Mouse (Mus musculus) kidney, embryonic 16.5 days (tissue): Measurements from ENCODE around the gene Srpr. TPM values are rescaled to one million over a fixed set of nuclear protein-coding genes. Genes with fewer than 3 reads are reported as not detected.

ENCODE experiments used
- ATAC-seq: fragments of 200-750 bp; cut with Nextera tagmentation; 2 replicates; pipeline ENCODE4 v1.8.0; 2017; ENCODE audit warnings: moderate TSS enrichment; ENCODE audit not compliant: low FRiP score, low TSS enrichment
- H3K27ac ChIP-seq: fragments of 300-500 bp; sonication (generic); 2 replicates; pipeline ENCODE4 v1.5.1; 2014; ENCODE audit warnings: low read length
- H3K27me3 ChIP-seq: fragments of 300-500 bp; sonication (generic); 2 replicates; pipeline ENCODE4 v1.6.1; 2014; ENCODE audit warnings: low read length, control low read depth, mixed read lengths; ENCODE audit not compliant: insufficient read depth
- H3K36me3 ChIP-seq: fragments of 300-500 bp; sonication (generic); 2 replicates; pipeline ENCODE4 v1.6.1; 2014; ENCODE audit warnings: low read length, control low read depth, mixed read lengths; ENCODE audit not compliant: insufficient read depth
- H3K4me1 ChIP-seq: fragments of 300-500 bp; sonication (generic); 2 replicates; pipeline ENCODE4 v1.6.1; 2014; ENCODE audit warnings: low read length, control low read depth, mixed read lengths; ENCODE audit not compliant: insufficient read depth
- H3K4me2 ChIP-seq: fragments of 300-500 bp; sonication (generic); replicated peaks from 2 replicates; pipeline ENCODE4 v1.6.1; 2014; ENCODE audit warnings: low read depth, low read length
- H3K4me3 ChIP-seq: fragments of 300-500 bp; sonication (generic); 2 replicates; pipeline ENCODE4 v1.5.1; 2014; ENCODE audit warnings: mild to moderate bottlenecking, low read length
- H3K9ac ChIP-seq: fragments of 300-500 bp; sonication (generic); replicated peaks from 2 replicates; pipeline ENCODE4 v1.6.1; 2014; ENCODE audit warnings: low read length
- H3K9me3 ChIP-seq: fragments of 300-500 bp; sonication (generic); 2 replicates; pipeline ENCODE4 v1.6.1; 2016; ENCODE audit warnings: low read length, control low read depth
- WGBS: fragments of 180-500 bp; shearing (Covaris S2); extraction: QIAGEN DNeasy Blood & Tissue Kit; methylation state at CpG from one replicate; pipeline ENCODE4 v1.1.7; 2014; 5-methylcytosine and 5-hydroxymethylcytosine counted together
- polyA plus RNA-seq: library from polyadenylated mRNA; unstranded; fragments of >200 nt; fragmentation: Nextera tagmentation; extraction: Ambion mirVana; gene quantifications from 2 replicates; pipeline ENCODE4 v1.2.1, GENCODE M21; 2015

Gene Srpr
- polyA plus RNA-seq, 1 experiment from 2014 or later: 130 TPM

DNA sequence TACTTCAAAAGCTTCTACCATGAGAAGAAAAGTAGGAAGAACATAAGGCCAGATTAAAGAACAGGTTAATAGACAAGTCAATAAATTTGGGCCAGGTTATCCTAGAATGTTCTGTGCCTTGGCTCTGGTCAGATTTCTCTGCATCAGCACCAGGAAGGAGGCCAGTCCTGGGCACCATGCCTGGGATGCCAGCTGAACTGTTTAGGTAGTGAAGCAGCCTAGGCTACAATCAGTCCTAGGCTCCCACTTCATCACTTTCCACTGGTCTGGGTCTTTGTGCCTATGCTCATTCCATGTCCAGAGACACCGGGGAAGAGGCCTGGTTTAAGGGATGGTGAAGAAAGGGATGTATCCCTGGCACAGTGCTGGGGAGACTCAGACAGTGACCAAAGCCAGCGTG, 4.4 kb downstream of the Srpr start:
- Histone ChIP-seq H3K27me3 (no peaks in the 10 kb centered on the region), H3K4me3 (no peak overlapping the region), H3K4me2 (no peak overlapping the region), H3K27ac (no peak overlapping the region), H3K9ac (no peak overlapping the region), H3K36me3 (peaks cover 39% of the 10 kb centered on the region), H3K4me1 (peaks cover 9% of the 10 kb centered on the region; the same call in 1 of the 2 replicates), H3K9me3 (no peaks in the 10 kb centered on the region)
- no peak for ATAC-seq
- 92% methylated on average over 2 of the region's 2 CpGs for WGBS

DNA sequence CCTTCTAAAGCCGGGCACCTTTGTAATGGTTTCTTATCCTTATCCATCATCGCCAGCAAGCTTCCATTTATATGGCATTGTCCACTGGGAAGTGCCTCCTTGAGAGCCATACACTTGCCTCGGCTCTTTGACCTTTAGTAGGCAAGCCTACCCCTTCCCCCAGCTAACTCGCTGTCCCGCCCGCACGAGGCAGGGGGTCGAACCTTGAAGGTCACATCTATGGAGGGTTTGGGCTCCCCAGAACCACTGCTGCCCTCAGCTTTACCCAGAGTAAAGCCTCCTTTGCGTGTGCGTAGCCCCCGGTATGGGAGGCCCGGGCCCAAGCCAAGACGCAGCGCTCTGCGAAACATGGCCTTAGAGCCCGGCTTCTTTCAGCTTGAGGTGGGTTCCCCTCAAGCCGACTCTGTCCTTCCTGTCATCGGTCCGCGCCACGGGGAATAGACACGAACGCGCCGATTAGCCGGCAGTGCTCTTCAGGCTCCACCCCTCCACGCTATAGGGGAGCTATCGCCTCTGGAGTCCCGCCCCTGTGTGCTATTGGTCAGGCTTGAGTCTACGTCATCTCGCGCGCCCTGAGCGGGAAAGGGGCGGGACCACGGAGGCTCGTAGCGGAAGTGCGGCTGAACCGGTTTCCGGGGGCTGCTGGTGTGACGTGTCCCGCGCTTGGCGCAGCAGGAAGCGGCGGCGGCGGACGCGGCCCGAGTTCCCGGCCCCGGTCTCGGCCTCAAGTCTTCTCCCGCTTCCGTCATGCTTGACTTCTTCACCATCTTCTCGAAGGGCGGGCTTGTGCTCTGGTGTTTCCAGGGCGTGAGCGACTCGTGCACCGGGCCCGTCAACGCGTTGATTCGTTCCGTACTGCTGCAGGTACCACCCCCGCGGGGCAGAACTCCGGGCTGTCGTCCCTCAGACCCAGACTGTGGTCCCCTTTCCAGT, 10.8 kb downstream of the Srpr start, which contains the start of gene Foxred1:
TSS of gene Foxred1 (minus strand) at position 514 of the 933 bp plus-strand sequence.
- WGBS: under 1% methylated on average over 71 of the region's 72 CpGs
- H3K27ac ChIP-seq: peak within 1 kb of the TSS; percentile 91
- ATAC-seq: peak; percentile 100
- peaks cover 53% of the 10 kb centered on the region for H3K36me3 ChIP-seq
- peak within 1 kb of the TSS; percentile 90 for H3K9ac ChIP-seq
- peak within 1 kb of the TSS; percentile 93 for H3K4me2 ChIP-seq
- no peaks in the 10 kb centered on the region for H3K9me3 ChIP-seq
- H3K4me1 ChIP-seq: peaks cover 18% of the 10 kb centered on the region
- H3K27me3 ChIP-seq: no peaks in the 10 kb centered on the region
- H3K4me3 ChIP-seq: peak within 1 kb of the TSS; percentile 97

DNA sequence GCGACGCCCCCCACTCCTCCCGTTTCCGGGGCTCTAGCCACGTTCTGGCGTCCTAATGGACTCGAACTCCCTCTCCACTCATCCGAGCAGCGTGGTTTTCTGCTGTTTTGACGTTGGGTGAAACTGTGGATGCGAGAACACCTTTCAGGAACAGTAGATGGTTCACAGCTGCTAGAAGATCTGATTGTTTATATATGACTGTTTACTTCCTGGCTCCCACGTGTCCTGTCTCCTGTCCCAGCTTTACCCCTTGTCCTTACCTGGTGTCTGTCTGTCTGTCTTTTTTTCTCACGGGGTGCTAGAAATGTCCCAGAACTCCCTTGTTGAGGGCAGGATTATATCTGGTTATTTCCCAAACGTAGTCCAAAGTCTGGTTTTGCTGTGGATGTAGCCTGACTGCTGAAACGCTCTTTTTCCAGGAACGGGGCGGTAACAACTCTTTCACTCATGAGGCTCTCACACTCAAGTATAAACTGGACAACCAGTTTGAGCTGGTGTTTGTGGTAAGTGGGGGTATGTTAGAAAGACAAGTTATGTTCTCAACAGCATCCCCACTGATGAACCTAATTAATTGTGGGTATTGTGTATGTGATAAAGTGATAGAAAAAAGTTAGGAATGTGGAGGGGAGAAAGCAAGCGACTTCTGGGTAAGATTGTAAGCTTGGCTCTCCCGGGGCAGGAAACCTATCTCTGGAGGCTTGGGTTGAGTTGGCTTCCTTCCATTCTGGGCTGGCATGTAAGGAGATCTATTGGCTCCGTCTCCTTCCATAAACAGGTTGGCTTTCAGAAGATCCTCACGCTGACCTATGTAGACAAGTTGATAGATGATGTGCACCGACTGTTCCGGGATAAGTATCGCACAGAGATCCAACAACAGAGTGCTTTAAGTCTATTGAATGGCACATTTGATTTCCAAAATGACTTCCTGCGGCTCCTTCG, 11.9 kb downstream of the Srpr start:
- 30% methylated on average over 26 of the region's 26 CpGs for WGBS
- Histone ChIP-seq H3K36me3 (peaks cover 50% of the 10 kb centered on the region), H3K9ac (peak overlapping the region; percentile 80), H3K27me3 (no peaks in the 10 kb centered on the region), H3K4me2 (peak overlapping the region; percentile 93), H3K4me3 (peak overlapping the region; percentile 97), H3K4me1 (peaks cover 18% of the 10 kb centered on the region), H3K27ac (peak overlapping the region; percentile 73), H3K9me3 (no peaks in the 10 kb centered on the region)
- peak; percentile 14; the same call in 1 of the 2 replicates for ATAC-seq

DNA sequence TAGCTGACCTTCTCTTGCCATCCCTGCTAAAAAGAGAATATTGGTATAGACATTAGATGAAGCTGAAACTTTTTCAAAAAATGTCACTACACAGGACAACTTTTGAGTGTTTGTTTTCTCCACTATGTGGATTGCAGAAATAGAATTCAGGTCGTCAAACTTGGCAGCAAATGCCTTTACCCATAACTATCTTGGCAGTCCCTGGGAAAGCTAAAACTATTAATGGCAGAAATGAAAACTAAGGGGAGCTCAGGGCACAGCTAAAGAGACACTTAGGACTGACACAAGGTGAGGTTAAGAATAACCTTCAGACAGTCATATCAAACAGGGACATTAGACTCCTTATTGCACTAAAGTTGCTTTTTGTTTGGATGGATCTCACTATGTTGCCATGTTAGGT, 18.0 kb downstream of the Srpr start:
- Histone ChIP-seq H3K4me2 (no peak overlapping the region), H3K36me3 (peaks cover 61% of the 10 kb centered on the region), H3K4me3 (no peak overlapping the region), H3K27ac (no peak overlapping the region), H3K4me1 (no peaks in the 10 kb centered on the region), H3K9ac (no peak overlapping the region), H3K27me3 (no peaks in the 10 kb centered on the region), H3K9me3 (no peaks in the 10 kb centered on the region)
- ATAC-seq: no peak
- WGBS: 79% methylated on average over 1 of the region's 1 CpGs

DNA sequence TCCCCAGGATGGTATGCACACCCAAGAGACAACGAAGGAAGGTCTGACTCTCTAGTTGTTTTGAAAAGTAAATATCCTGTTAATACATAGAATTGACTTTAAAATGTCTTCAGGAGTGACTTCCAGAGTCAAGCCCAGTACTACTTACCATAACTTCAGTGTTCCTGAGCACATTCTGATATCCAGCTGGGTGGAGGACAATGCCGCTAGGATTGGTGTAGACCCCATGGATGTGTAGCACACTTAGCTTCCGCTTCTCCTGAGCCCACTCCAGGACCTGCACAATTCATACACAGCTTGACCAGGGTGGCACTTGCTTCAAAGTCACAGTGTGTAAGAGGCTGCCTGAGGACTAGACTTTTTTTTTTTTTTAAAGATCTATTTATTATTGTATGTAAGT, 23.5 kb downstream of the Srpr start:
- Histone ChIP-seq H3K4me2 (no peak overlapping the region), H3K27ac (no peak overlapping the region), H3K9me3 (no peaks in the 10 kb centered on the region), H3K27me3 (no peaks in the 10 kb centered on the region), H3K9ac (no peak overlapping the region), H3K36me3 (peaks cover 29% of the 10 kb centered on the region), H3K4me3 (no peak overlapping the region), H3K4me1 (no peaks in the 10 kb centered on the region)
- WGBS: 96% methylated on average over 3 of the region's 3 CpGs
- ATAC-seq: no peak

DNA sequence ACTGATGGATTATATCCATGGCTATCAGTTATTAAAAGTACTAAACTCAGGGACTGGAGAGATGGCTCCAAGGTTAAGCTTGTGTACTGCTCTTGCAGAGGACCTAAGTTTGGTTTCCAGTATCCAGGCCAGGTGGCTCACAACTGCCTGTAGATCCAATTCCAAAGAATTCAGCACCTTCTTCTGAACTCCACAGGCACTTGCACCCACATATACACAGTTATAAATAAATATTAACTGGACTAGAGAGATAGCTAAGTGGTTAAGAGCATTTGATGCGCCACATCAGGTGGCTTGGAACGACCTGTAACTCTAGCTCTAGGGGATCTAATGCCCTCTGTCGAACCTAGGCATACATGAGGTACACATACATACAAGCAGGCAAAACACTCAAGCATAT, 28.7 kb downstream of the Srpr start:
- Histone ChIP-seq H3K4me3 (no peak overlapping the region), H3K27ac (no peak overlapping the region), H3K4me2 (no peak overlapping the region), H3K4me1 (no peaks in the 10 kb centered on the region), H3K27me3 (no peaks in the 10 kb centered on the region), H3K9me3 (no peaks in the 10 kb centered on the region), H3K9ac (no peak overlapping the region), H3K36me3 (0 out of 2 replicates have a peak, but pooled peaks cover 11% of the 10 kb centered on the region)
- WGBS: 76% methylated on average over 3 of the region's 3 CpGs
- ATAC-seq: no peak

DNA sequence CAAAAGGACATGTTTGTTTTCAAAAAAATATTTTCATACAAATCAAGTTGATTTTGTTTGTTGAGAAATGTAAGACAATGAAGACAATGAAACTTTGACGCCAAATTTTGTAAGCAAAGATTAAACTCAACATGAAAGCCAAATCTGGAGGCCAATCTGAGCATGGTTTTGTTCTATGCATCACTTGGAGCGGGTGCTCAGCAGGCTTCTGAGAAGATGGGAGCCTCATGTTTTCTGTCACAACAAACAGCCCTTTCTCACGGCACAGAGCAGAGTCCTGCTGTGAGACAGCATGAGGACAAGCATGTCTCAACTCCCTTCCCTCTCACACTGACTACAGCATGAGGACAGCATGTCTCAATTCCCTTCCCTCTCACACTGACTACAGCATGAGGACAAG, 36.0 kb downstream of the Srpr start:
- Histone ChIP-seq H3K9me3 (no peaks in the 10 kb centered on the region), H3K4me2 (no peak overlapping the region), H3K27me3 (no peaks in the 10 kb centered on the region), H3K9ac (no peak overlapping the region), H3K27ac (no peak overlapping the region), H3K4me3 (no peak overlapping the region), H3K36me3 (0 out of 2 replicates have a peak, but pooled peaks cover 4% of the 10 kb centered on the region), H3K4me1 (no peaks in the 10 kb centered on the region)
- 66% methylated on average over 3 of the region's 3 CpGs for WGBS
- no peak for ATAC-seq

DNA sequence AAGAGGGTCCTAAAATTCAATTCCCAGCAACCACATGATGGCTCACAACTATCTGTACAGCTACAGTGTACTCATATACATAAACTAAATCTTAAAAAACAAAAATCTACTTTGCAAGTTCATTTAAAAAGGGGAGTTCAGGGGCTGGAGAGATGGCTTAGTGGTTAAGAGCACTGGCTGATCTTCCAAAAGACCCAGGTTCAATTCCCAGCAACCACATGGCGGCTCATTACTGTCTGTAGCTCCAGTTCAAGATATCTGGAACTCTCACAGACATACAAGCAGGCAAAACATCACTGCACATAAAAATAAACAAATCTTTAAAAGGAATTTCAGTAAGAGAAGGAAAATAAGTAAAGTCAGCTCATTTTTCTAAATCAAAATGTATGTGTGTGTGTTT, 38.4 kb downstream of the Srpr start:
- Histone ChIP-seq H3K27me3 (no peaks in the 10 kb centered on the region), H3K4me2 (no peak overlapping the region), H3K36me3 (0 out of 2 replicates have a peak, but pooled peaks cover 4% of the 10 kb centered on the region), H3K27ac (no peak overlapping the region), H3K4me3 (no peak overlapping the region), H3K9ac (no peak overlapping the region), H3K9me3 (no peaks in the 10 kb centered on the region), H3K4me1 (no peaks in the 10 kb centered on the region)
- WGBS: 97% methylated on average over 1 of the region's 1 CpGs
- no peak for ATAC-seq

DNA sequence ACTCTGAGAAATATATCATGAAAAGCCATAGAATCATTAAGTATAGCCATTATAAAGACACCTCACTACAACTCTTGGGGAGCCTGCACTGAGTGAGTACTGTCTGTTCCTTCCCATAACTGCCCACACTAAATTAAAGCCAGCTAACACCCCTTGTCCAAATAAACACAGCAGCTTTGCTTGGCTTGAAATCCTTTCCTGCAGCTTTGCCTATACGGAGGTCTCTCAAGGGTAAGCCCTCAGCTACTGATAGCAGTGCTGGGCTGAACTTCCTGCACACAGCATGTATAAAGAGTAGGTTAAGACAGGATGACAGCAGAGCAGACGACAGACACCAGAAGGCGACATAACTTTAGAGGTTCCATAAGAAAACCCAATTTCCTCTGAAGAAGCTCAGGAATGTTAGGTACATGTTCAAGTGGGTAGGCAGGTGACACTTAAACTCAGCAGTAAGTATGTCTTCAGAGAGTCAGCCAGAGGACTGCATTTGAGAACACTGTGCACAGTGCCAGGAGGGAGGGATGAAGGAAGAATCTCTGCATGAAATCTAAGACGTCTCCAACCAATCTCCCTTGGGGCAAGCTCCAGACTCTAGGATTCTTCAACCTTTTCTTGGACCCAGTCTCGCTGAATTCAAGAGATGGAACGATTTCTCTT, 39.1 kb downstream of the Srpr start:
- no peaks in the 10 kb centered on the region for H3K27me3 ChIP-seq
- no peak overlapping the region for H3K4me2 ChIP-seq
- H3K36me3 ChIP-seq: 0 out of 2 replicates have a peak, but pooled peaks cover 4% of the 10 kb centered on the region
- H3K9me3 ChIP-seq: no peaks in the 10 kb centered on the region
- H3K9ac ChIP-seq: no peak overlapping the region
- H3K4me1 ChIP-seq: no peaks in the 10 kb centered on the region
- H3K27ac ChIP-seq: no peak overlapping the region
- 66% methylated on average over 6 of the region's 6 CpGs for WGBS
- H3K4me3 ChIP-seq: no peak overlapping the region
- ATAC-seq: no peak
